Mouse (Mus musculus) lung, postnatal 0 days (tissue): ENCODE measurements around the gene Trim7.
"Not testable (repeated sequence)": the region's sequence is repeated elsewhere in the genome, so short reads cannot be mapped to it uniquely, and the experiment has no call there.

Experiments used
- CTCF ChIP-seq: IDR thresholded peaks from 2 replicates; pipeline ENCODE4 v1.5.1; 2016; ENCODE audit warnings: antibody characterized with exemption, mild to moderate bottlenecking
- EP300 ChIP-seq: IDR thresholded peaks from 2 replicates; pipeline ENCODE4 v1.6.1; 2016; ENCODE audit warnings: antibody characterized with exemption, mild to moderate bottlenecking, control low read depth

DNA sequence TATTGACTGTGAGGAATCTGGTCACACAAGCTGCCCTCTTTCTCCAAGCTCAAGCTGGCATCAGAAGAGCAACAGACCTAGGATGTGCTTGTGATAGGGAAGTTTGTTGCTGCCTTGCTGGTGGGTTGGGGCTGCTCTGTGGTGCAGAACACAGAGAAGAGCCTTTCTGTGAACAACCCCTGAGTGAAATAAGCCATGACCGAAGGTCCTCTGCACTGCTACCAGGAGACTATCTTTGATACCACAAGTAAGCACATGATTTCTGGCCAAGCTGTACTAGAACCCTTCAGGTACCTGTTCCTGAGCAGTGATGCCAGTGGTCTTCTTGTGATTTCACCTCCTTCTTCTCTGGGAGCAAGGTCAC, 75.6 kb downstream of the Trim7 start:
- TF ChIP-seq EP300, CTCF: not testable (repeated sequence)
